Mouse (Mus musculus): ENCODE data around the gene BC034090.

DNA sequence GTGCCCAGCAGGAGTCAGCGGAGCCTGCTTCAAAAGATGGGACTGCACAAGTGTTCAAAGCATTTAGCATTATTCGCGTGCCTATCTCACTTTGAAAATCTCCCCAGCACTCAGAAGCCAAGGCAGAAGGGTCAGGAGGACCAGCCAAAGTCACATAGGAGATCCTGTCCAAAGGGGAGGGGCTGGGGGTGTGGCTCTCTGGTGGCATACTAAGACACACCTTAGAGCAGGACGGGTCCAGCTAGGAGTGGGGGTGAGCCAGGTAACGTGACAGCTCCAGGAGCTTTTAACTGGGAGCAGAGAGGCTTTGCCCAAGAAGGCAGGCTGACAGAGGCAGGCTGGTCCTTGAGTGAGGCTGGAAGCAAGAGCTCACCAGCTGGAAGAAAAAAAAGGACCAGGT lies 25.3 kb downstream of the BC034090 start:
- no peak for TF ChIP-seq CTCF (conservative IDR thresholded peaks at IDR 0.05; ENCODE audit: low read length)
- TF ChIP-seq NANOG (IDR thresholded peaks at IDR 0.05; ENCODE audit: borderline replicate concordance, low read length) = no peak
